ENCODE assay signal across 15 mouse cellular contexts in the genomic region with DNA sequence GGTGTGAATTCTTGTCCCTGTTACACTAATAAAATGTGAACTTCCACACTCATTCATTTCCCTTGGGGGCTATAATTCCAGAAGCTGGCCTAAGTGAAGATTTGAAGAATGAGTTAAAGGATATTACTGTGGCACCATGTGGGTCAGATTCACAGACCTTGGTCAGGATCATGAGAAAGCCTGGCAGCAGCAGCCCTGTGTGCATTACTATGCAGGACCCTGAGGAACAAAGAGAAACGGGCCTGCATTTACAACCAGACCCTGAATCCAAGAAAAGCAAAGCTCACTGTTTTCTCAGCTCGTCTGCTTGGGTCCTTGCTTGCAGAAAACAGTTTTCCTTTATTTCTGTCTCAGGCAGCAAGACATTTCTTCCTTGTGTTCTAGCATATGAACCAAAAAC.
"Had no signal": no experiment of that assay in that cellular context is flagged by ENCODE, and none has a peak within 500 bp of the region (broad histone marks: within the 10 kb centered on the region; RNA-seq: fewer than 3 reads in every experiment).

No protein-coding gene starts in this region.

- H3K4me1 ChIP-seq: midbrain, embryonic 13.5 days had no signal

- ATAC-seq: intestine, embryonic 16.5 days; liver, postnatal 0 days; lung, postnatal 0 days; midbrain, embryonic 13.5 days had no signal

- H3K4me3 ChIP-seq: layer of hippocampus, adult 2 months; midbrain, embryonic 13.5 days had no signal

- H3K4me2 ChIP-seq: liver, embryonic 11.5 days; lung, embryonic 14.5 days; midbrain, embryonic 13.5 days had no signal

- H3K27ac ChIP-seq: layer of hippocampus, adult 2 months; liver, embryonic 14.5 days; macrophage; midbrain, embryonic 13.5 days had no signal

- H3K9ac ChIP-seq: liver, embryonic 14.5 days; liver, postnatal 0 days; lung, embryonic 14.5 days; midbrain, embryonic 13.5 days had no signal

- DNase-seq: kidney, adult 18-20 months; kidney, adult 9 months; kidney, postnatal 14 days; layer of hippocampus, adult 9-11 months; liver, postnatal 0 days; lung, embryonic 14.5 days; thymus, adult 2 months; thymus, postnatal 25 days had no signal

- H3K27me3 ChIP-seq: midbrain, embryonic 13.5 days had no signal

- H3K36me3 ChIP-seq: midbrain, embryonic 13.5 days had no signal

- H3K9me3 ChIP-seq: midbrain, embryonic 13.5 days had no signal
